Mouse (Mus musculus): ENCODE measurements around the gene Rbm17.

Rbm17 gene

GRCm38 (mm10) chr2:11596690-11597089, 7.3 kb downstream of the Rbm17 start:
- DNase-seq (ENCODE audit: low spot score in 2 of 2) = no peak

- no peak for DNase-seq (ENCODE audit: low spot score in 2 of 2)
Measured at GRCm38 (mm10) chr2:11587996-11588395, 16.0 kb downstream of the Rbm17 start.

- DNase-seq (ENCODE audit: low spot score in 2 of 2) = no peak
Measured at GRCm38 (mm10) chr2:11579399-11579798, 24.6 kb downstream of the Rbm17 start.

GRCm38 (mm10) chr2:11578187-11578586, 25.8 kb downstream of the Rbm17 start:
- DNase-seq (ENCODE audit: low spot score in 2 of 2) = no peak

- no peak for DNase-seq (ENCODE audit: low spot score in 2 of 2)
Measured at GRCm38 (mm10) chr2:11573684-11574083, 30.3 kb downstream of the Rbm17 start.

GRCm38 (mm10) chr2:11571004-11571535, 32.9 kb downstream of the Rbm17 start:
- no peak for DNase-seq (ENCODE audit: low spot score in 2 of 2)

- DNase-seq (ENCODE audit: low spot score in 2 of 2) = no peak
Measured at GRCm38 (mm10) chr2:11568471-11568870, 35.5 kb downstream of the Rbm17 start.

- no peak for DNase-seq (ENCODE audit: low spot score in 2 of 2)
Measured at GRCm38 (mm10) chr2:11567781-11568362, 36.1 kb downstream of the Rbm17 start.

- no peak for DNase-seq (ENCODE audit: low spot score in 2 of 2)
Measured at GRCm38 (mm10) chr2:11566898-11567297, 37.1 kb downstream of the Rbm17 start.

GRCm38 (mm10) chr2:11566241-11566640, 37.7 kb downstream of the Rbm17 start:
- DNase-seq (ENCODE audit: low spot score in 2 of 2) = no peak

GRCm38 (mm10) chr2:11564768-11565167, 39.2 kb downstream of the Rbm17 start:
- no peak for DNase-seq (ENCODE audit: low spot score in 2 of 2)

- DNase-seq (ENCODE audit: low spot score in 2 of 2) = no peak
Measured at GRCm38 (mm10) chr2:11563256-11563655, 40.7 kb downstream of the Rbm17 start.

GRCm38 (mm10) chr2:11558654-11559053, 45.3 kb downstream of the Rbm17 start:
- DNase-seq (ENCODE audit: low spot score in 2 of 2) = no peak

GRCm38 (mm10) chr2:11557244-11557643, 46.7 kb downstream of the Rbm17 start:
- no peak for DNase-seq (ENCODE audit: low spot score in 2 of 2)

GRCm38 (mm10) chr2:11555316-11555715, 48.6 kb downstream of the Rbm17 start:
- no peak for DNase-seq (ENCODE audit: low spot score in 2 of 2)

- peak; percentile 68 to 70 for DNase-seq (ENCODE audit: low spot score in 2 of 2)
Measured at GRCm38 (mm10) chr2:11553471-11554400, 50.2 kb downstream of the Rbm17 start, which contains the start of gene Pfkfb3. Pfkfb3 (minus strand) TSS chr2:11554077.

- DNase-seq (ENCODE audit: low spot score in 2 of 2) = no peak
Measured at GRCm38 (mm10) chr2:11552966-11553451, 50.9 kb downstream of the Rbm17 start.

GRCm38 (mm10) chr2:11552297-11552821, 51.6 kb downstream of the Rbm17 start:
- no peak for DNase-seq (ENCODE audit: low spot score in 2 of 2)

GRCm38 (mm10) chr2:11551726-11552125, 52.2 kb downstream of the Rbm17 start:
- DNase-seq (ENCODE audit: low spot score in 2 of 2) = no peak

- no peak for DNase-seq (ENCODE audit: low spot score in 2 of 2)
Measured at GRCm38 (mm10) chr2:11548508-11548907, 55.4 kb downstream of the Rbm17 start.

- DNase-seq (ENCODE audit: low spot score in 2 of 2) = no peak
Measured at GRCm38 (mm10) chr2:11547609-11548008, 56.3 kb downstream of the Rbm17 start.

GRCm38 (mm10) chr2:11546091-11546490, 57.9 kb downstream of the Rbm17 start:
- no peak for DNase-seq (ENCODE audit: low spot score in 2 of 2)

All from urinary bladder, postnatal 4 days (tissue).